Mouse (Mus musculus): ENCODE results near the gene Sult2a3.
"Not testable (repeated sequence)": the region's sequence is repeated elsewhere in the genome, so short reads cannot be mapped to it uniquely, and the experiment has no call there.

Sult2a3 gene

DNA sequence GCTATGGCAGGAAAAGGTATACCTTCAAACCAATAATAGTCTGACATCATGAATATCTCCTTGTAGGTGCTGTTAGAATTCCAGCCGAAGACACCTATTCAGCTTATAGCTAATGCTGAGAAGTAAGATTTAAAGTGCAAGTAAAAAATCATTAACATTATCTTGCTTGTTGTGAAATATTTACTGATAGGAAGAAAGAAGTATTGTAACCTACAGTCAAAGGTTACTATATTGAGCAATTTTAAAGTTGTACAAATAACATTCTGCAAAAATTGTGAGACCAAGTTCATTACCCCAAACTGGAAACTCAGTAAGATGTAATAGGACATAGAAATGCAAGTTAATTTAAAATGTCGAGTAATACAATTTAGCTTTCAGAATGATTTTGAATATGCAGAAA, at the start of gene Sult2a3:
TSS of gene Sult2a3 (minus strand) at position 101 of the 400 bp plus-strand sequence.
- in situ Hi-C loops (cut with MseI, MboI): no loop called here

GRCm38 (mm10) chr7:14120436-14120835, 2.4 kb downstream of the Sult2a3 start:
- in situ Hi-C loops (cut with MseI, MboI): no loop called here

DNA sequence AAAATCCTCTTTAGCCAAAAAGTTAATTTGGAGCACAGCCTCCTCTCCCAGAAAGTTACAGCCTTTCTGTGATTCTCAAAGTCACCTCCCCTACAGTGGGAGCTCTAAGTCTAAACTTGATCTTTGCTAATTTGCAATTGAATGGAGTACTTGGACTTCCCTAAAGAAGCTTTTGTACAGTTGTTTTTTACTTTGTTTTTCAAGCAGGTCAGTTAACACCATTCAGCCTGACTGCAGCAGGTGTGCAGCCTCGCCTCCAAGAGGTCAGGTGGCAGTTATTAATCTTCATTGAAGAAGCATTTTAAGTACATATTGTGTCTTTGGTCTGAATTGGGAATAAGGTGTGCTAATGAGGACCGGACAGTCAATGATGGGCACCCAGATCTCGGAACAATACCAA, 3.0 kb downstream of the Sult2a3 start:
- in situ Hi-C loops (cut with MseI, MboI): not testable (repeated sequence)

DNA sequence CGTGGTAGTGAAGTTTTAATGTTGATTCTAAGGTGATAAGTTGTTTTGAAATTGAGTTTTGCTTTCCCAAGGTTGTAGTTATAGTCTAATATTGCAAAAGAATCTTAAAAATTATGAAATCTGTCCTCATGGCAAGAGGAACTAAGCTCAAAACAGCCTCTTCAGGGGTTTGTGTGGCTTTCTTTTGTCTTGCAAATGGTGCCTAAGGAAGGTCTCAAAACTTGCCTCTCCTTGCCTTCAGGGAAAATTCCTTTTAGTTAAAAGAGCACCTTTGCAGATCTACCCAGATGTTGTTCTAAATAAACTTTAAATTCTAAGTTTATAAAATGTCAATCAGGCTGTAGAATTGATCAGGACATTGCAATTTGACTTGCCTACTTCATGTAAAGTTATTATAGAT, 6.1 kb downstream of the Sult2a3 start:
- in situ Hi-C loops (cut with MseI, MboI): no loop called here

GRCm38 (mm10) chr7:14114471-14114870, 8.4 kb downstream of the Sult2a3 start:
- in situ Hi-C loops (cut with MseI, MboI): not testable (repeated sequence)

GRCm38 (mm10) chr7:14047821-14048220, 75.0 kb downstream of the Sult2a3 start:
- in situ Hi-C loops (cut with MseI, MboI): not testable (repeated sequence)

DNA sequence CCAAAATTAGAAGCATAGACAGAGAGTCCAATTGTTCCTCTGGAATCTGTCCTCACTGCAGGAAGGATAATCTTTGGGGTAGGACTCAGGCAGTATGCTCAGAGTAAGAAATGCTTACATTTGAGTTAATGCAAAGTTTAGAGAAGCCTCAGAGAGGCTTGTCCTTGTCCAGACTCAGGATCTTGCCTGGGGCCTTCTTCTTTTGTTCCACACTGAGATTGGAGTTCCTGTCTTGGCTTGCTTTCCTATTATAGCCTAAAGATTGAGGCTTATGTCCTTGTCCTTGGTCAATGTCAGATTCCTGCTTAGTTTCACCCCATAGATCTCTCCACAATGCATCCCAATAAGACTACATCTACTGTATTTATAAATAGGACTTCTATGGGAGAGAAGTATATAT, 92.0 kb downstream of the Sult2a3 start:
- in situ Hi-C loops (cut with MseI, MboI): not testable (repeated sequence)
